Mouse (Mus musculus) ovary, adult 18-20 months (tissue): ENCODE measurements around the gene Frmd5.
"Not testable (repeated sequence)": the region's sequence is repeated elsewhere in the genome, so short reads cannot be mapped to it uniquely, and the experiment has no call there.

Experiments used
- DNase-seq: peaks from one replicate; pipeline ENCODE4 v3.0.0; 2022; ENCODE audit warnings: low spot score, mixed read lengths

Gene Frmd5

DNA sequence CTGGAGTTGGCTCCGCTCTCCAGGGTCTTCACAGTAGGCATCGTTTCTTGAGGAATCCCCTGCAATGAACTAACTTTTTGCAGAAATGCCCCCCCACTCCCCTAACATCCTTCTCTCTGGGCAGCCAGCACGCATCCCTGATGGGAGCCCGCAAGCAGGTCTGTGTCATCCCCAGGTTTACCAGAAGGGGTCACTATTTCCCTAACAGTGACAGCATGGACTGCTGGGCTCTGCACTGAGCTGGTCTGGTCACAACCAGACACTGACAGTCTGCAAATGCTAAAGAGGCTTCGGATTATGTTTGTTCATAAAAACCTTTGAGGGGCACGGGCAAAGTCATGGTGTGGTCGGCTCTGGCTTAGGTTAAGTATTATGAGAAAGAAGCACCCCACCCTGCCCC, 235.1 kb downstream of the Frmd5 start:
- DNase-seq = peak; percentile 62

DNA sequence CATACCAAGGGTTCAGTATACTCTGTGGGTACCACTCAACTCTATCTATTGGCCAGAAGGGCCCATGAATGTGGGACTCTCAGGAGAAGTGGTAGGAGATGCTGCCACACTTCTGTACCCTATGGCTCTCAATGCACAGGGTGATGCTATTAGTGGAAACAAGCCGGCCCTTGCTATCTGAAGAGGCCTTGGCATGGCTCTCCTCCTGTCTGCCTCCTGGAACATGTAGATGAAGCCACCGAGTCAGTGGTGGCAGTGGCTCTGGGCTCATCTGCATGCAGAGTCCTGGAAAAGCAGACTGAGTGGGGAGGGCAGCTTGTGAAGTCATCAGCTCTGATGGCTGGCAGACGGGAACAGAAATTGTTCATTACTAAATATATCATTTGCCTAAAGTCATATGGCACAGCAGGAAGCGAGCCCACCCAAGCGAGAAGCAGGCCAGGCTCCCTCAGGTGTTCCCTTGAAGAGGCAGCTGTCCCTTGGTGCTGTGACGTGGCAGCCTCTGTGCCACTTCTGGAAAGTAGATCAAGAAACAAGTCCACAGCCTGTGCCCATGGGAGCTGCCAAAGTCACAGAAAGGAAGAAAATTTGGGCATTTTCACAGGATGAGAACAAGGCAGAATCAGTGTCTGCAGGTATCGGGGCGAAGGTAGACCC, 235.8 kb downstream of the Frmd5 start:
- no peak for DNase-seq

- DNase-seq = no peak
Measured at GRCm38 (mm10) chr2:121570049-121570448, 236.8 kb downstream of the Frmd5 start.

DNA sequence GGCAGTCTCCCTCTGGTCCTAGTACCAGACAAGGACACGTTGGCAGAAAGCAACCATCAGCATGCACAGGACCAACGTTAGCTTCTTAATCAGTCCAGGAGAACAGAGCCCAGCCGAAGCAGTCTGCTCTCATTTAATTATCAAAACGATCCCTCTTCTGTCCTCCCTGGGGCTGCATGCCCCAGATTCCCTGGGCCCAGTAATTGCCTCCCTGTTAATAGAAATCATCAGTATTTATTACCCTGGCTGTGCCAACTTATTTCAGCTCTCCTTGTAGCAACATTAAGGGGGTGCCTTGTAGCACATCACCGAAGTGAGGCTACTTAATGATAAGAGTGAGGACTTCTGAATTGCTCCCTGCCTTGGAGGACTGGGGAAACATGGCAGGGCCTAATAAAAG, 241.0 kb downstream of the Frmd5 start:
- DNase-seq = no peak

DNA sequence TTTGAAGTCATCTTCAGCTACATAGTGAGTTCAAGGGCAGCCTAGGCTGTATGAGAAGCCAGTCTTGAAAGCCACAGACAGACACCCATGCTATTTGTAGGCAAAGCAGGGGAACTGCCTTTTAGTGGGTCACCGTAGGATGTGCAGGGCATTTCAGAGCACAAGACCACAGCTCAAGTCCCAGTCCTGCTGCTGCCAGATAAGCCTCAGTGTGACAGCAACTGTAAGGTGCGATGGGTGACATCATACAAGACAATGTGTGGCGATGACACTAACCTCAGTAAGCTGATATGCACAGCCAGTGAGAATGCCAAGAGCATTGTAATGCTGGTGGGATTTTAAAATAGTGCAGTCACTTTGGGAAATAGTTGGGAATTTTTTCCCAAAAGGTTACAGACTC, 243.8 kb downstream of the Frmd5 start:
- DNase-seq = no peak

GRCm38 (mm10) chr2:121551271-121551670, 255.6 kb downstream of the Frmd5 start:
- DNase-seq = no peak

GRCm38 (mm10) chr2:121549630-121550029, 257.3 kb downstream of the Frmd5 start:
- no peak for DNase-seq

DNA sequence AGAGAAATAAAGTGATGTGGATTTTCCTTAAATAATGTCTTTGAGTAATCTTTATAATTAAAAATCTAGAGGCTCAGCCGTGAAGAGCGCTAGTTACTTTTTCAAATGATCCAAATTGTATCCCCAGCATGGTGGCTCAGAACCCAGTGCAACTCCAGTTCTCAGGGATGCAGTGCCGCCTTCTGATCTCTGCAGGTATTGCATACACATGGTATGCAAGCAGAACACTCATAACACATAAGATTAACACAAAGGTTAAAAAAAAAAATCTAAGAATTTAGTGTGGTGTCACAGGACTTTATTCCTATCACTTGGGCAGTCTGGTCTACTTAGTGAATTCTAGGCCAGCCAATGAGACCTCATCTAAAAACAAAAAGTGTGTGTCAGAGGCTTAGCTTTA, 262.1 kb downstream of the Frmd5 start:
- no peak for DNase-seq

GRCm38 (mm10) chr2:121525056-121525455, 281.8 kb downstream of the Frmd5 start:
- no peak for DNase-seq

DNA sequence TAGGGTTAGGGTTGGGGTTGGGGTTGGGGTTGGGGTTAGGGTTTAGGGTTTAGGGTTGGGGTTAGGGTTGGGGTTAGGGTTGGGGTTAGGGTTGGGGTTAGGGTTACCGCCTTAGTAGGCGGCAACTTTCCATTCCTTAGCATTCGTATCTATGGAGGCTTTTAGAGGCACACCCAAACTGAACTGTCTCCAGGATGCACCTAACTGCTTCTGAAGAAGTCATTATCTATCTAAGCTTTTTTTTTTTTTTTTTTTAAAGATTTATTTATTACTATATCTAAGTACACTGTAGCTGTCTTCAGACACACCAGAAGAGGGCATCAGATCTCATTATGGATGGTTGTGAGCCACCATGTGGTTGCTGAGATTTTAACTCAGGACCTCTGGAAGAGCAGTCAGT, 284.1 kb downstream of the Frmd5 start:
- not testable (repeated sequence) for DNase-seq

- no peak for DNase-seq
Measured at GRCm38 (mm10) chr2:121522006-121522405, 284.9 kb downstream of the Frmd5 start.

- DNase-seq = not testable (repeated sequence)
Measured at GRCm38 (mm10) chr2:121518711-121519110, 288.2 kb downstream of the Frmd5 start.

- DNase-seq = no peak
Measured at GRCm38 (mm10) chr2:121518106-121518505, 288.8 kb downstream of the Frmd5 start.

- DNase-seq = no peak
Measured at GRCm38 (mm10) chr2:121514211-121514610, 292.7 kb downstream of the Frmd5 start.

GRCm38 (mm10) chr2:121512991-121513765, 293.7 kb downstream of the Frmd5 start:
- DNase-seq = not testable (repeated sequence)

DNA sequence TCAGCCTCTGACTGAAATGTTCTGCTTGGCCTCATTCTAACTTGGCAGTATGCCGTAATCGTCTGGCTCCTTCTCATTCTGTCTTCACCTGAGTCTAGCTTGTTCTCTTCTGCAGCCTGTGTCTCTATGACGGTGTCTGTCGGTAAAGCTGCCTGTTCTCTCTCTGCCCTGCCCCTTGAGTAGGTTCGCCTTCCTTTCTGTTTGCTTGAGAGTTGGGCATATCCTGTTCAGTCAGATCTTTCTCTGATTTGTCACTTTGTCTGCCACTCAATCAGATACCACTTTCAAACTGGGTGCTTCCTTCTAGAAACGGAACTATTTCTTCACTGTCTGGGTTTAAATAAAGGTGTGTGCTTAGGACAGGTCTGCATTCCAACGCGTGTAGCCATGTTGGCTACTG, 295.5 kb downstream of the Frmd5 start:
- DNase-seq = no peak

DNA sequence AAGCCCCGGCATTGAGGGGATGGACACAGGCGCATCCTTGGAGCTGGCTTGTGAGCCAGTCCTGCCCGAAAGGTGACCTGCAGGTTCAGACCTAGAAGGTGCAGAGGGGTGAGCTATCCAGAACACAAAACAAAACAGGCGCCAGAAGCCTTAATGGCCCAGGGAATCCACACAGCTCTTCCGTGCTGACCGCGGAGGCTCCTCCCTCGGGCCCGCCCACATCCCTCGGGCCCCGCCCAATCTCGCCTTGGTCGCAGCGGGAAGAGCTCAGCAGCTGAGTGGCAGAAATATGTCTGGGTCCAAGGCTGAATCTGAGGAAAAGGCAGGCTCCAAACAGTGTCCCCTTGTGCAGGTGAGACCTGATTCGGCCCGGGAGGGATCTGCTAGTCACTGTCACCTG, 297.3 kb downstream of the Frmd5 start:
- peak; percentile 55 for DNase-seq

DNA sequence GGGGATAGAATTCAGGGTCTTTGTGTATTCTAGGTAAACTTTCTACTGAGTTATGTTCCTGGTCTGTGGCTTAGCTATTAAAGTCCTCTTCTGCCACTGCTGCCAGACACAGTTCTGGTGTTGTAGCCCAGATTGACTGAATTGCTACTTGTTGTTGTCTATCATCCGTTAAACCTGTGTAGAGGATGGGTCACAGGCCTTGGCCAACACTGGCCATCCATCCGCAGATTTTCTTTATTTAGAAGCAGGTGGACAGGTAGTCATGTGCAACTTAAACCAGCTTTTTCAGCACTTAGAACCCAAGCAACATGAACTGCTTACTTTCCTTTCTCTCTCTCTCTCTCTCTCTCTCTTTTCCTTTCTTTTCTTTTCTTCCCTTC, 298.9 kb downstream of the Frmd5 start:
- no peak for DNase-seq

DNA sequence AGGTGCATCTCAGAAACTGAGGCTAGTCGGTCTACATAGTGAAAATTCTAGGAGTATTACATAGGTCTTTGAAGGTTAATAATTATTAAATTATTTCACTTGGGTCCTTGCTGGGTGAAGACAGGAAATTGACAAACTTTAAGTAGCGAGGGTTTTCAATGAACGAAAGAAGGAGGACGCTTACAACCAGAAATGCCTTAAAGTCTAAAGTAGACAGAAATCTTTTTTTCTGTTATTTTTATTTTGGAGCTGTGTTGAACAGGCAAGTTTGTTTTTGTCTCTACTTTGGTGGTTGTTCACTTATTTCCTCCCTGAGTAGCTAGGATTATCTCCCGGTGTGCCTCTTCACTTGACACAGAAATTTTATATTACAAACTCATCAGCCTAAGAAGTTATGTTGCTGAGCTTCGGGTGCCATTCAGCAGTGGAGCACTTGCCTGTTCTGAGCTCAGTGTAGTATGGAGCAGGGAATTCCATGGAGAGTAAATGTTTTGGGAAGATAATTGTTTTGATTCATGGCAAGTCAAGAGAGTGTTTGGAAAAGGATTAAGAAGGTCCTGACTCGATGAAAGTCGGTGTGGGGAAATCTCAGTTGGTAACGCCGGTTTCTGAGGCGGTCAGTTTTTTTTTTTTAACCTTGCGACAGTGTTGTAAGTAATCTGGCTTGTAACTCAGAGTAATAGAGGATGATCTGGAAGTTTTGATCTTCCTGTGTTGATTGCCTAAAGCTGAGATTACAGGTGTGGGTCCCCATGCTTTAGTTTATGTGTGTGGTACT, 299.5 kb downstream of the Frmd5 start:
- no peak for DNase-seq

GRCm38 (mm10) chr2:121505942-121506882, 300.7 kb downstream of the Frmd5 start, which contains the start of the genes Mfap1a and Wdr76:
Mfap1a (minus strand) TSS chr2:121506665.
Wdr76 (plus strand) TSS chr2:121506723.
- DNase-seq = peak; percentile 73

- not testable (repeated sequence) for DNase-seq
Measured at GRCm38 (mm10) chr2:121501550-121501949, 305.3 kb downstream of the Frmd5 start.
